ENCODE assay signal across 8 mouse cellular contexts in the genomic region with DNA sequence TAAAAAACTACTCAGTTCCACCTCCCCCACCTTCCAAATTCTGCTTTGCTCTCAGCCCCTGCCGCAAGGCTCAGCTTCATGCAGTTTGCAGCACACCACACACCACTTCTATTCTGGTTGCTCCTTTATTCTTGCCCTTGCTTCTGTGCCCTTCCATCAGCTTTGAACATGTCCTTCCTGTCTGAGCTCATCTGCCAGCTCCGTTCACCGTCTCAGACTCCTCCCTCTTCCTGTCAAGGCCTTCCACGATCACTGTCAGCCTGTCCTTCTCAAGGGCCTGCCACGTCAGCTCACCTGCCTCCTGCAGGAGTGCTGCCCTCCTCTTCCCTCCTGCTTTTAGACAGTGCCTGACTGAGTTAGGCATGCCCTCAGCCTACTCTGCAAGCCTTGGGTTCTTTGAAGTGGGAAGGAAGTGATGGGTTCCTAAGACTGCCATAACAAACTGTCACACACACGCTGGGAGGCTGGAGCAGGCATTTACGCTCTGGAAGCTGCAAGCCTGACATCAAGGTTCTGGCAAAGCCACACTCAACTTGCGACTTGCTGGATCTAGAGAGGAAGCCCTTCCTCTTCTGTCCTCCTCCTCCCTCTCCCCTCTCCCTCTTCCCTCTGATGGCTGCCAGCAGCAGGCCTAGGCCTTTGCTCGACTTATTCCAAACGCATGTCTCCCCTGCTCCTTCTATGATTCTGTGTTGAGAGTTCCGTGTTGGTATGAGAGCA.
DNase-seq lines count a peak whose midpoint lies in the region; ATAC-seq and TF ChIP-seq lines count a peak whose summit lies in the region.

No protein-coding gene starts in this region.

- H3K36me3 ChIP-seq in embryonic facial prominence, embryonic 15.5 days: no peaks in the 10 kb centered on the region

- 25% methylated on average over 11 of the region's 11 CpGs for WGBS in embryonic facial prominence, embryonic 15.5 days

- no peak overlapping the region for H3K9ac ChIP-seq in embryonic facial prominence, embryonic 15.5 days

- intact Hi-C loops in gastrocnemius, adult 2 months (cut with DNase I): no loop called here
- intact Hi-C loops in gastrocnemius, postnatal 36 days (cut with DNase I): no loop called here

- H3K4me3 ChIP-seq in gastrocnemius, adult 2 months: no peak overlapping the region
- no peak overlapping the region for H3K4me3 ChIP-seq in embryonic facial prominence, embryonic 15.5 days (replicated peaks)

- no peak for DNase-seq in gastrocnemius, adult 2 months
- no peak for DNase-seq in gastrocnemius, postnatal 36 days
- DNase-seq in CD8-positive naive resting alpha-beta T cell, adult 2 months (ENCODE audit: low read depth in 2 of 2, low spot score in 2 of 2): peak; percentile 85 to 86
- peak; percentile 94 for DNase-seq in induced T-regulatory cell, adult 2 months (ENCODE audit: low read depth)
- peak; percentile 83 to 94 for DNase-seq in thymus, adult 18-20 months
- no peak for DNase-seq in urinary bladder, adult 18-20 months (ENCODE audit: low spot score in 2 of 2)

- H3K27me3 ChIP-seq in embryonic facial prominence, embryonic 15.5 days: no peaks in the 10 kb centered on the region

- no peak overlapping the region for H3K4me2 ChIP-seq in embryonic facial prominence, embryonic 15.5 days (replicated peaks)

- H3K4me1 ChIP-seq in embryonic facial prominence, embryonic 15.5 days: peaks cover 58% of the 10 kb centered on the region

- peak overlapping the region; percentile 41; the same call in 1 of the 2 replicates for H3K27ac ChIP-seq in gastrocnemius, adult 2 months
- peak overlapping the region; percentile 84 for H3K27ac ChIP-seq in embryonic facial prominence, embryonic 15.5 days (replicated peaks)

- TF ChIP-seq CTCF in gastrocnemius, adult 2 months (IDR thresholded peaks at IDR 0.05): no peak

- ATAC-seq in embryonic facial prominence, embryonic 15.5 days (ENCODE audit: insufficient number of reproducible peaks, low FRiP score, low TSS enrichment, low read depth): no peak
- peak; percentile 75 for ATAC-seq in megakaryocyte, adult 5-6 weeks (ENCODE audit: poor library complexity, severe bottlenecking)

- H3K9me3 ChIP-seq in embryonic facial prominence, embryonic 15.5 days (replicated peaks): no peaks in the 10 kb centered on the region

Comparison
In these comparisons a context has a peak if more than half of its experiments do, and no peak if none do; other contexts are left out.
1. DNase-seq: peak in CD8-positive naive resting alpha-beta T cell, adult 2 months (2 of 2), induced T-regulatory cell, adult 2 months (single experiment) and thymus, adult 18-20 months (2 of 2); none in gastrocnemius, adult 2 months (single experiment), gastrocnemius, postnatal 36 days (0 of 2) and urinary bladder, adult 18-20 months (0 of 2).